Mouse (Mus musculus) CH12.LX (cell line): Measurements from ENCODE around the gene Tchhl1.

Source experiments
- BHLHE40 ChIP-seq: IDR thresholded peaks from 2 replicates; pipeline ENCODE4 v1.6.1; 2011; ENCODE audit warnings: mild to moderate bottlenecking, low read depth, low read length, improper control_type of control experiment
- CHD1 ChIP-seq: IDR thresholded peaks from 2 replicates; pipeline ENCODE4 v1.6.1; 2012; ENCODE audit warnings: low read depth, low read length, improper control_type of control experiment, inconsistent platforms
- CTCF ChIP-seq, 2 experiments: IDR thresholded peaks in 1 of 2; conservative IDR thresholded peaks in 1 of 2; 2 replicates each; pipeline ENCODE4 v1.5.1; 2011 to 2012; ENCODE audit warnings: low read depth in 2 of 2, low read length in 2 of 2, improper control_type of control experiment in 1 of 2, inconsistent platforms in 1 of 2, mild to moderate bottlenecking in 1 of 2, moderate library complexity in 1 of 2
- EP300 ChIP-seq: IDR thresholded peaks from 2 replicates; pipeline ENCODE4 v1.6.1; 2011; ENCODE audit warnings: low read length, improper control_type of control experiment
- GABPA ChIP-seq: IDR thresholded peaks from 2 replicates; pipeline ENCODE4 v1.6.1; 2012; ENCODE audit warnings: low read depth, low read length, improper control_type of control experiment, inconsistent platforms; ENCODE audit not compliant: insufficient replicate concordance
- HCFC1 ChIP-seq: IDR thresholded peaks from 2 replicates; pipeline ENCODE4 v1.6.1; 2012; ENCODE audit warnings: low read depth, mild to moderate bottlenecking, inconsistent platforms, low read length, improper control_type of control experiment
- MAX ChIP-seq: IDR thresholded peaks from 2 replicates; pipeline ENCODE4 v1.6.1; 2011; ENCODE audit warnings: low read length, improper control_type of control experiment
- MYC ChIP-seq: IDR thresholded peaks from 2 replicates; pipeline ENCODE4 v1.6.1; 2011; ENCODE audit warnings: low read depth, mild to moderate bottlenecking, improper control_type of control experiment, low read length
- POLR2A ChIP-seq: IDR thresholded peaks from 2 replicates; pipeline ENCODE4 v1.6.1; 2011; ENCODE audit warnings: low read depth, mild to moderate bottlenecking, improper control_type of control experiment, low read length
- SIN3A ChIP-seq: IDR thresholded peaks from 2 replicates; pipeline ENCODE4 v1.6.1; 2012; ENCODE audit warnings: low read length, improper control_type of control experiment, inconsistent platforms
- USF1 ChIP-seq: IDR thresholded peaks from 2 replicates; pipeline ENCODE4 v1.6.1; 2014; ENCODE audit warnings: low read depth, mild to moderate bottlenecking, inconsistent platforms, low read length, improper control_type of control experiment
- ZC3H11A ChIP-seq: IDR thresholded peaks from 2 replicates; pipeline ENCODE4 v1.6.1; 2012; ENCODE audit warnings: low read depth, mild to moderate bottlenecking, inconsistent platforms, low read length, improper control_type of control experiment
- ZMIZ1 ChIP-seq: IDR thresholded peaks from 2 replicates; pipeline ENCODE4 v1.6.1; 2012; ENCODE audit warnings: low read depth, mild to moderate bottlenecking, inconsistent platforms, low read length, improper control_type of control experiment

GRCm38 (mm10) chr3:93442030-93442429, 26.5 kb upstream of the Tchhl1 start, which contains the start of gene Tchh:
- TF ChIP-seq CTCF (conservative IDR thresholded peaks at IDR 0.05 in 1 of 2, IDR thresholded peaks at IDR 0.05 in 1 of 2; ENCODE audit: low read depth in 2 of 2, low read length in 2 of 2) (no peak), MAX (no peak), CHD1 (no peak), USF1 (no peak), POLR2A (no peak), GABPA (no peak), SIN3A (no peak), BHLHE40 (no peak), ZMIZ1 (no peak), HCFC1 (no peak), EP300 (no peak), ZC3H11A (no peak), MYC (no peak)
